Mouse (Mus musculus): Measurements from ENCODE around the gene Ube2g2. TPM values are rescaled to one million over a fixed set of nuclear protein-coding genes. Genes with fewer than 3 reads are reported as not detected.

Gene Ube2g2
- 69.5 and 72.8 TPM in 2 replicates for polyA plus RNA-seq (2016; fragmentation: Nextera tagmentation; extraction: Ambion mirVana)

DNA sequence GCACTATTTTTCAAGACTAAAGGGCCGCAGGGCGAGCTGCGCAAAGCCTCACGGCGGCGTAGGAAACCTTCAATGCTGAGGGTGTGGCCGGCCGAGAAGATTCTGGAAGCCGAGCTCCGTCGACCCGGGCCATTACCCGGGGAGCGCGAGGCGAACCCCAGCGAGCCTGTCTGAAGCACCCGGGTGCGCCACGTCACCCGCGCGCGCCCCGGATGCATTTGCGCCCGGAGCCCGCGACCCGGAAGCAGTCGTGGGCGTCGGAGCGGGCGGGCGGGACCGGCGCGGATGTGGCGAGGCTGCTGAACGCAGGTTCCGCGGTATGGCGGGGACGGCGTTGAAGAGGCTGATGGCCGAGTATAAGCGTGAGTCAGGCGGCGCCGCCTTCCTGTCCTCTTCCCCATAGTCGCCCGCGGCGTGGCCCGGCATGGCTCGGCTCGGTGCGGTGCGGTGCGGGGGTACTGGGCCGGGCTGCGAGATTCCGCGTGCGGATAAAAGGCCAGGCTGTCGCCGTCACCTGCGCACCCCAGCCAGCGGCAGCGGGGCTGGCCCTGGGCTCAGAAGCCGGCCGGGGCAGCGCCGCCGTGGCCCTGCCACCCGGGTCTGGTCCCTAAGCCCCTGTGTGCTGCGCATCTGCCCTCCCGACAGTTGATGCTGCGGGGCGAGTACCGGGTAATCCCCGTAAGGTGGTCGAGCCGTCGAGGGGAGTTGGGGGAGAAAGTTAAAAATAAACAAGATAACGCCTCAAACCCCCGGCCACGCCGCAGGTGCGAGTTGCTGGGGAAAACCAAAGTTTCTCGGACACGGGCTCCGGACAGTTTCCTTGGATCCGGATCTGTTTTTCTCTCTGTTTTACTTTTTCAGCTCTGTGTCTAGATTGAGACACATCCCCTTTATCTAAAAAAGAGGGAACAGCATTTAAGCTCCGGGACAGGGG lies at the start of gene Ube2g2:
Gene Ube2g2, plus strand, starts transcription at position 221 of the 934 bp plus-strand sequence.
- peak; percentile 93 for ATAC-seq (ENCODE audit: insufficient number of reproducible peaks, low FRiP score)
- Histone ChIP-seq H3K4me3 (peak within 1 kb of the TSS; percentile 88), H3K27ac (ENCODE audit: poor library complexity, severe bottlenecking) (peak within 1 kb of the TSS; percentile 82), H3K9me3 (replicated peaks) (no peaks in the 10 kb centered on the region), H3K36me3 (peaks cover 13% of the 10 kb centered on the region), H3K4me1 (replicated peaks) (peaks cover 40% of the 10 kb centered on the region), H3K4me2 (peak within 1 kb of the TSS; percentile 76), H3K9ac (peak within 1 kb of the TSS; percentile 97), H3K27me3 (replicated peaks) (no peaks in the 10 kb centered on the region)
- under 1% methylated on average over 94 of the region's 96 CpGs for WGBS

DNA sequence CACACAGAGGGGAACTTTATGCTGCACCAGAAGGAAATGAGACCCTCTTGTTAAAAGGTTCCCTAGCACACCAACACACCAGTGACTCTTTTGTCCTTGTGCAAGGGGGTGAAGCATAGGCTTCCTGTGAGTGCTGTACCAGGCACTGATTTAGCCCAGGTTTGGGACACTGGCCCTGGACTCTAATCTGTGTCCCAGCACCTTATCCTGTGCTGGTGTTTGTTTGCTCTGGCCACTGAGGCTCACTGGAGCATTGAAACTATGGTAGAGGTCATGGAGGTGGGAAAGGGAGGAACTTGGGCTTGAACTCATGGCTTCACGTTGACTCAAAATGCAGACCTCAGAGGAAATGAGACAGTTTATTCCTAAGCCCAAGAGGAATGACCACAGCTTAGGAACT lies 48.9 kb upstream of the Ube2g2 start:
- H3K4me3 ChIP-seq = no peak overlapping the region
- peaks cover 5% of the 10 kb centered on the region; the same call in 1 of the 2 replicates for H3K27me3 ChIP-seq (replicated peaks)
- ATAC-seq (ENCODE audit: insufficient number of reproducible peaks, low FRiP score) = no peak
- no peaks in the 10 kb centered on the region for H3K36me3 ChIP-seq
- H3K4me2 ChIP-seq = no peak overlapping the region
- H3K9me3 ChIP-seq (replicated peaks) = no peaks in the 10 kb centered on the region
- 0 out of 2 replicates have a peak, but pooled peaks cover 4% of the 10 kb centered on the region for H3K4me1 ChIP-seq (replicated peaks)
- WGBS = 63% methylated on average over 1 of the region's 1 CpGs
- no peak overlapping the region for H3K27ac ChIP-seq (ENCODE audit: poor library complexity, severe bottlenecking)
- no peak overlapping the region for H3K9ac ChIP-seq

DNA sequence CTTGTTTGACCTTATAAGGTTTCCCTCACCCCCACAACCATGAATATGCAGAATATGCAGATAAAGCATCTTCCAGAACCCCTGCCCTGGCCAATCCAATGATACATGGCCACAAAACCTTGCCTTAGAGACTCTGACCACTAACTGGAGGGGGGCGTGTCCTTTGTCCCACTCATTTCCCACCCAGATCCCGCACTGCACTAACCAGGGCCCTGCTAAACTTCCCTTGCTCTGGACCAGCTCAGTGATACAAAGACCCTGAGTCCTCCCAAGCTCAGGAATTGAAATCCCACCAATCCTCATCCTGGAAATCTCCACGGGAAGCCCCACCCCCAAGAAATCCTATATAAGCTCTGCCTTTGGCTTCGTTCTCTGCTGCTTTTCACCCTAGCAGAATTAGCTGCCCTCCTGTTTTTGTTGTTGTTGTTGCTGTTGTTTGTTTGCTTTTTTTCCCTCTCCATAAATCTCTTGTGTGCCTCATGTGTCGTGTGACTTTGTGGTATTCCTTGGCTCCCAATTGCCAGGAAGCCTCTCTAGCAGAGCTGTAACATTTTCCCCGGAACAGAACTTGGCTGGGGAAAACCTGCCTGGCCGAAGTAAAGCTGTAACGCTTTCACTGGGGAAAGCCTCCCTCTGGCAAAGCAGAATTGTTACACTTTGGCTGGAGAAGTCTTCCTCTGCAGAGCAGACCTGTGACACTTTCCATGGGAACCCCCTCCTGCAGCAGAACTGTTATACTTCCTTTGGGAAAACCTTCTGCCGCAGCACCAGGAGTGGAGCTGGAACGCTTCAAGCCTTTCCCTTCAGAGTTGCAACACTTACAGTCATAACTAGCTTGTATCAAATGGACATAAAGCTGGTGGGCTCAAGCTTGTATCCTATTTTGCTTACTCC lies 41.8 kb upstream of the Ube2g2 start:
- WGBS = 50% methylated on average over 10 of the region's 10 CpGs
- no peak for ATAC-seq (ENCODE audit: insufficient number of reproducible peaks, low FRiP score)
- no peak overlapping the region for H3K9ac ChIP-seq

DNA sequence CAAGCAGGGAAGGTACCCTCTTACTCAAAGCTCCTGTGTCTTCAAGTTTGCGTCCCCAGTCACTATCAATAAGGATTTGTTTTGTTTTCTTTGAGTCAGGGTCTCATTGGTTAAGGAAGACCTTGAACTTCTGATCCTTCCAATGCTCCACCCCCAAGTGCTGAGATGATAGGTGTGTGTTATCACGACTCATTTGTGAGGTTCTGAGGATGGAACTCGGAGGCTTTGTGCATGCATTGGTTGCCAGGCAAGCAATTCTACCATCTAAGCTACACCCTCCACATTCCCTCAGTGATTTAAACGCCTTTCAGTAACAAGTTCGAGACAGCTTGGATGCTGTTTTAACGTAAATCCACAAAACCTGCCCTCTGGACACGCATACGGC lies 41.1 kb upstream of the Ube2g2 start:
- WGBS = 6% methylated on average over 8 of the region's 8 CpGs

More for the DNA sequence above, 41.8 kb upstream of the Ube2g2 start:
- peaks cover 27% of the 10 kb centered on the region for H3K4me1 ChIP-seq (replicated peaks)
- no peaks in the 10 kb centered on the region for H3K9me3 ChIP-seq (replicated peaks)
- H3K27ac ChIP-seq (ENCODE audit: poor library complexity, severe bottlenecking) = no peak overlapping the region
- peak overlapping the region; percentile 84 for H3K4me2 ChIP-seq
- no peak overlapping the region for H3K4me3 ChIP-seq
- H3K36me3 ChIP-seq = no peaks in the 10 kb centered on the region
- H3K27me3 ChIP-seq (replicated peaks) = no peaks in the 10 kb centered on the region

DNA sequence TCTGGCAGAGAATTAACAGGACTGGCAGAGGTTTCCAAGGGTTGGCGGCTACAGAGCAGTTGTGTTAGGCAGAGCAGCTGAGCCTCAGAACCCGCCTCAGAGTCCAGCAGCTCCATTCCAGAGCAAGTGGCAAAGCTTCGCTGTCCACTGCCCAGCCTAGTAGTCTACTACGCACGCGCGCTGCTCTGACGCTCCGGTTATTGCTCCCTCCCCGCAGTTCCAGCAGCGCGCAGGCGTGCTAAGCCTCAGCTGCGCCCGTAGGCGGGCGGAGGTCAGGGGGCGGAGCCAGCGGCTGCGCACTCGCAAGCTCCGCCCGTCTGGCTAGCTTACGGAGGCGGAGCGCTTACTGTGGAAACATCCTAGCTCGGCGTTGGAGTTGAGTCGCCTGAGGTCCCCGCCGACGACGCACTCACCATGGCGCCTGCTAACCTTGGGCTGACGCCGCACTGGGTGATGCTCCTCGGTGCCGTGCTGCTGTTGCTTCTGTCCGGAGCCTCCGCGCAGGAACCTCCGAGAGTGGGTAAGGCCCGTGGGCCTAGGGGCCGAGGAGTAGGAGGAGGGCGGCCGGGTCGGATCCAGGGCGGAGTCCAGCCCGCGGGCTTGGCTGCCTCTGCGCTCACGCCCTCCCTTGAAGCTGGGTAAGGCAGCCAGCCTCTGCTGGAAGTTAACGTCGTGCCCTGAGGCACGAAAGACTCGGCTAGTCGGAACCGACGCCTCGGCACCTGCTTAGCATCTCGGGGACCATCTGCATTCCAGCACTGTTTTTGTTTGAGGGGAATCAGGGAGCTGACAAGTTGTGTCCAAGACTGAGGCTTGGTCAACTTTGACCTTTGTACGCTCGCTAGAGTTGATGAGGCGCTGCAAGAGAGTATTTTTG lies 40.4 kb upstream of the Ube2g2 start, which contains the start of gene Pttg1ip:
Gene Pttg1ip, plus strand, starts transcription at position 313 of the 877 bp plus-strand sequence.
- Histone ChIP-seq H3K27me3 (replicated peaks) (no peaks in the 10 kb centered on the region), H3K4me1 (replicated peaks) (peaks cover 27% of the 10 kb centered on the region), H3K36me3 (0 out of 2 replicates have a peak, but pooled peaks cover 6% of the 10 kb centered on the region), H3K27ac (ENCODE audit: poor library complexity, severe bottlenecking) (peak within 1 kb of the TSS; percentile 89), H3K4me3 (peak within 1 kb of the TSS; percentile 84), H3K9ac (peak within 1 kb of the TSS; percentile 88), H3K9me3 (replicated peaks) (no peaks in the 10 kb centered on the region), H3K4me2 (peak within 1 kb of the TSS; percentile 84)
- under 1% methylated on average over 64 of the region's 64 CpGs for WGBS
- ATAC-seq (ENCODE audit: insufficient number of reproducible peaks, low FRiP score) = peak; percentile 95

More for the DNA sequence above, 41.1 kb upstream of the Ube2g2 start:
- H3K4me2 ChIP-seq = peak overlapping the region; percentile 84
- peak overlapping the region; percentile 77 for H3K27ac ChIP-seq (ENCODE audit: poor library complexity, severe bottlenecking)
- no peaks in the 10 kb centered on the region for H3K9me3 ChIP-seq (replicated peaks)
- ATAC-seq (ENCODE audit: insufficient number of reproducible peaks, low FRiP score) = no peak
- H3K4me1 ChIP-seq (replicated peaks) = peaks cover 27% of the 10 kb centered on the region
- H3K36me3 ChIP-seq = 0 out of 2 replicates have a peak, but pooled peaks cover under 1% of the 10 kb centered on the region
- H3K9ac ChIP-seq = peak overlapping the region; percentile 73
- H3K4me3 ChIP-seq = peak overlapping the region; percentile 84
- H3K27me3 ChIP-seq (replicated peaks) = no peaks in the 10 kb centered on the region

DNA sequence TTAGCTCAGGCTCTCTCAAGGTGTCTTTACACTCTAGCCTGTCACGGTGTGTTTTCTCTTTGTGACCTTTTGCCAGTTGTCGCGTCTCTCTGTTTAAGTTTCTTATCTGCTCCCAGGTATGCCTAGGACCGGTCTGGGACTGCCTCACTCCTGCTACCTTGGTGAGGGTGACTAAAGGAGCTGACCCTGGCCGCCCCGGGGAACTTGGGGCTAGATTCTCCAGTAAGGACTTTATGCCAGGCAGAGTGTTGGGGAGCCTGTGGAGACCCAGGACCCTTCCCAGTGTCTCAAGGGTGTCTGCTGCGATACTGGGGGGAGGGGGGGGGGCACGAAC lies 39.8 kb upstream of the Ube2g2 start:
- peaks cover 10% of the 10 kb centered on the region for H3K36me3 ChIP-seq
- H3K4me2 ChIP-seq = peak overlapping the region; percentile 84
- H3K4me1 ChIP-seq (replicated peaks) = peaks cover 32% of the 10 kb centered on the region
- WGBS = 4% methylated on average over 8 of the region's 8 CpGs
- peak overlapping the region; percentile 88 for H3K9ac ChIP-seq
- peak overlapping the region; percentile 89 for H3K27ac ChIP-seq (ENCODE audit: poor library complexity, severe bottlenecking)
- peak overlapping the region; percentile 84 for H3K4me3 ChIP-seq
- no peaks in the 10 kb centered on the region for H3K9me3 ChIP-seq (replicated peaks)
- no peaks in the 10 kb centered on the region for H3K27me3 ChIP-seq (replicated peaks)
- no peak for ATAC-seq (ENCODE audit: insufficient number of reproducible peaks, low FRiP score)

DNA sequence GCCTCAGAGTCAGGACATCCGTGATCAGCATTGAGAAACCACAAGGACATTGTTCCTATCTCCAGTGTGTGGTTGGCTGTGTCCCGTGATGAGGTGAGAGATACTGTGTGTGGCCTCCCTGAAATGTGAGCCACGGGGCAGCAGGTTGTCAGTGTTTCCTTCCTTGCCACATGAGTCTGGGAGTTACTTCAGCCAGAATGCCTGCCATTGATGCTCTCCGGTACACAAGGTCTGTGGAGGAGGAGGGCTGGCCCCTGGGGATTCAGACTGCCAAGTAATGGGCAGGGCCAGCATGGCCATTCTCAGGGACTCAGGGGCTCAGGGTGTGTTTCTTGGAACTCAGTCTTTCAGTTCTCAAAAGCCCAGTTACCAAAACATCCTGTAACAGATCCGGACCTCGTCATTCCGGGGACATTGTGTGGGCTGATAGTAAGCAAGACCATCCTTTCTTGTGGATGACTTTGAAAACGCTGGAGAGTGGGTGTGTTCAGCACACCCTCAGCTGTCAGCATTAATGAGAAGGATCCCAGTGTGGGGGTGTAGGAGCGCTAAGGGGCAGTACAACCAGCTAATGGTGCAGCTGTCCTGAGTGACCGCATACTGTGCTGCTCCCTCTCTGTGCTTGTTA lies 38.2 kb upstream of the Ube2g2 start:
- peaks cover 43% of the 10 kb centered on the region for H3K4me1 ChIP-seq (replicated peaks)
- H3K27me3 ChIP-seq (replicated peaks) = no peaks in the 10 kb centered on the region
- no peak overlapping the region for H3K4me3 ChIP-seq
- peak overlapping the region; percentile 27; the same call in 1 of the 2 replicates for H3K4me2 ChIP-seq
- no peak overlapping the region for H3K9ac ChIP-seq
- peaks cover 26% of the 10 kb centered on the region for H3K36me3 ChIP-seq
- 53% methylated on average over 10 of the region's 10 CpGs for WGBS
- H3K27ac ChIP-seq (ENCODE audit: poor library complexity, severe bottlenecking) = no peak overlapping the region
- H3K9me3 ChIP-seq (replicated peaks) = no peaks in the 10 kb centered on the region
- no peak for ATAC-seq (ENCODE audit: insufficient number of reproducible peaks, low FRiP score)

DNA sequence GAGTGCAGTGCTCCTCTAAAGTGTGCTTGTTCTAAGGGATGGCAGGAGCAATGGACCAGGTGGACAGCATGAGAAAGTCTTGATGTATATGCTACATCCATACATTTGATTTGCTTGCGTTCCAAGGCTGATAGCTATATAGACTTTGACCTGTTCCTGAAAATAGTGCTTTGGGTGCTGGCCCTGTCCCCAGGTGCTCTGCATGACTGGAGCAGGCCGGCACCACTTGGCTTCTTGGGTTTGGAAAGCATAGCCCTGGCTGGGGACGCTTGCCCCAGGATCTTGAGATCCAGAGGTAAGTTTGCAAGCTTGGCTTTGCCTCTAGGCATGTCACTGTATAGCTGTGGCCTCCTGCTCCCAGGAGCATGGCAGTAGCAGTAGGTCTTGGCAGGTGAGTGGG lies 35.4 kb upstream of the Ube2g2 start:
- peaks cover 57% of the 10 kb centered on the region for H3K4me1 ChIP-seq (replicated peaks)
- no peak overlapping the region for H3K9ac ChIP-seq
- H3K4me2 ChIP-seq = no peak overlapping the region
- 88% methylated on average over 3 of the region's 3 CpGs for WGBS
- no peak for ATAC-seq (ENCODE audit: insufficient number of reproducible peaks, low FRiP score)
- H3K4me3 ChIP-seq = no peak overlapping the region
- H3K27ac ChIP-seq (ENCODE audit: poor library complexity, severe bottlenecking) = no peak overlapping the region
- H3K27me3 ChIP-seq (replicated peaks) = no peaks in the 10 kb centered on the region
- H3K9me3 ChIP-seq (replicated peaks) = no peaks in the 10 kb centered on the region
- H3K36me3 ChIP-seq = peaks cover 47% of the 10 kb centered on the region

DNA sequence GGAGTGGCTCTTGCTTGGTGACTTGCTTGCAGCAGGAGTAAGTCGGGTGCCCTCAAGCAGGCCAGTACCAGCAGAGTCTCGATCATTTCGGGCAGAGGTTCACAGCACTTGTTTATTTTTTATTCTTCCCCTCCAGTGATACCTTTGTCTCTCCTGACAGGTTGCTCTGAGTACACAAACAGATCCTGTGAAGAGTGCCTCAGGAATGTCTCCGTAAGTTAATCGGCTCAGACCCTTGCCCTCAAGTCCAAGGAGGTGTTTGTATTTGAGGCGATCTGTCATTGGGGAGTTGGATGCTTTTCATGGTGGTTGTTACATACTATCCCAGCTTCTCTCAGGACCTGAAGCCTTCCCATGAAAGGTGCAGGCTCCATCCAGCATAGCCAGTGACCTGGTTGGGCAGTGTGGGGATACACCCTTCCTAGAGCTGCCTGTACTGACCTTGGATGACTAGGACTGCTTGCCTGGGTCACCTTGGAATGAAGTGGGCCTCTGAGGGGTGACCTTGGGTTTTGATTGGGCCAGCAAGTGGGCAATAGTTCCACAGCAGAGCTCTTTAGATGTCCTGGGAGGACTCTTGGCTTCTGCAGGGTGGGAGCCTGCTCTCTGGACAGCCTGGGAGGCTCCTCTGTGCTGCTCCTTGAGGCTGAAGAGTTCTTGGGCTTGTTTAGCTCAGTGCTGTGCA lies 34.8 kb upstream of the Ube2g2 start:
- Histone ChIP-seq H3K27me3 (replicated peaks) (no peaks in the 10 kb centered on the region), H3K27ac (ENCODE audit: poor library complexity, severe bottlenecking) (no peak overlapping the region), H3K9ac (peak overlapping the region; percentile 38; the same call in 1 of the 2 replicates), H3K4me3 (no peak overlapping the region), H3K4me2 (no peak overlapping the region), H3K9me3 (replicated peaks) (no peaks in the 10 kb centered on the region), H3K36me3 (peaks cover 50% of the 10 kb centered on the region), H3K4me1 (replicated peaks) (peaks cover 57% of the 10 kb centered on the region)
- no peak for ATAC-seq (ENCODE audit: insufficient number of reproducible peaks, low FRiP score)
- 86% methylated on average over 6 of the region's 6 CpGs for WGBS
